Mouse (Mus musculus): Measurements from ENCODE around the gene Slc25a35.

- TF ChIP-seq CTCF (conservative IDR thresholded peaks at IDR 0.05; ENCODE audit: insufficient read depth, insufficient read length, low read depth, low read length) = 0 out of 2 replicates have a peak, but pooled peaks have one; percentile 10
- TF ChIP-seq POLR2A (IDR thresholded peaks at IDR 0.05; ENCODE audit: low read depth, low read length) = peak; percentile 9
Measured at GRCm38 (mm10) chr11:68967337-68968282, at the start of gene Slc25a35.
